Mouse (Mus musculus): Measurements from ENCODE around the gene Mllt3. TPM values are rescaled to one million over a fixed set of nuclear protein-coding genes. Genes with fewer than 3 reads are reported as not detected.

Gene Mllt3
- 100 to 1,000 TPM; 148 to 154 TPM for total RNA-seq (2021)
- long read RNA-seq, experiment 1, full-length matches to known transcripts, result 94 of 109 reads
- long read RNA-seq, experiment 1, partial matches to known transcripts, result 5 of 109 reads
- long read RNA-seq, experiment 1, other reads (novel, unspliced or antisense), result 10 of 109 reads
- long read RNA-seq, experiment 2, full-length matches to known transcripts, result 66 of 86 reads
- long read RNA-seq, experiment 2, partial matches to known transcripts, result 3 of 86 reads
- long read RNA-seq, experiment 2, other reads (novel, unspliced or antisense), result 17 of 86 reads

GRCm38 (mm10) chr4:88033216-88033653 lies at the start of gene Mllt3:
Mllt3 (minus strand) TSS chr4:88033364.
- DNase-seq (ENCODE audit: low spot score), result peak; percentile 95

GRCm38 (mm10) chr4:88082381-88082780 lies 49.2 kb upstream of the Mllt3 start:
- DNase-seq (ENCODE audit: low spot score), result no peak

- DNase-seq (ENCODE audit: low spot score), result no peak
Observed at GRCm38 (mm10) chr4:88081885-88082284, 48.7 kb upstream of the Mllt3 start.

- DNase-seq (ENCODE audit: low spot score), result no peak
Observed at GRCm38 (mm10) chr4:88081417-88081816, 48.3 kb upstream of the Mllt3 start.

- DNase-seq (ENCODE audit: low spot score), result no peak
Observed at GRCm38 (mm10) chr4:88078983-88079382, 45.8 kb upstream of the Mllt3 start.

GRCm38 (mm10) chr4:88075388-88075787 lies 42.2 kb upstream of the Mllt3 start:
- no peak for DNase-seq (ENCODE audit: low spot score)

- no peak for DNase-seq (ENCODE audit: low spot score)
Observed at GRCm38 (mm10) chr4:88046280-88046679, 13.1 kb upstream of the Mllt3 start.

- no peak for DNase-seq (ENCODE audit: low spot score)
Observed at GRCm38 (mm10) chr4:88045151-88045550, 12.0 kb upstream of the Mllt3 start.

GRCm38 (mm10) chr4:88035361-88035760 lies 2.2 kb upstream of the Mllt3 start:
- peak; percentile 59 for DNase-seq (ENCODE audit: low spot score)

- no peak for DNase-seq (ENCODE audit: low spot score)
Observed at GRCm38 (mm10) chr4:88034387-88035157, 1.4 kb upstream of the Mllt3 start.

- peak; percentile 2 for DNase-seq (ENCODE audit: low spot score)
Observed at GRCm38 (mm10) chr4:88033729-88034386, 694 bp upstream of the Mllt3 start.

GRCm38 (mm10) chr4:88032151-88033098 lies 739 bp downstream of the Mllt3 start:
- peak; percentile 10 for DNase-seq (ENCODE audit: low spot score)

GRCm38 (mm10) chr4:88031211-88032150 lies 1.7 kb downstream of the Mllt3 start:
- peak; percentile 7 for DNase-seq (ENCODE audit: low spot score)

- DNase-seq (ENCODE audit: low spot score), result no peak
Observed at GRCm38 (mm10) chr4:88023567-88023966, 9.6 kb downstream of the Mllt3 start.

GRCm38 (mm10) chr4:88022623-88023022 lies 10.5 kb downstream of the Mllt3 start:
- no peak for DNase-seq (ENCODE audit: low spot score)

GRCm38 (mm10) chr4:88020421-88020820 lies 12.7 kb downstream of the Mllt3 start:
- no peak for DNase-seq (ENCODE audit: low spot score)

- DNase-seq (ENCODE audit: low spot score), result no peak
Observed at GRCm38 (mm10) chr4:88019645-88020044, 13.5 kb downstream of the Mllt3 start.

GRCm38 (mm10) chr4:88017452-88018350 lies 15.5 kb downstream of the Mllt3 start:
- no peak for DNase-seq (ENCODE audit: low spot score)

- DNase-seq (ENCODE audit: low spot score), result no peak
Observed at GRCm38 (mm10) chr4:88015765-88016164, 17.4 kb downstream of the Mllt3 start.
